Comparison of ENCODE assay signal across 9 mouse cellular contexts in the genomic region with DNA sequence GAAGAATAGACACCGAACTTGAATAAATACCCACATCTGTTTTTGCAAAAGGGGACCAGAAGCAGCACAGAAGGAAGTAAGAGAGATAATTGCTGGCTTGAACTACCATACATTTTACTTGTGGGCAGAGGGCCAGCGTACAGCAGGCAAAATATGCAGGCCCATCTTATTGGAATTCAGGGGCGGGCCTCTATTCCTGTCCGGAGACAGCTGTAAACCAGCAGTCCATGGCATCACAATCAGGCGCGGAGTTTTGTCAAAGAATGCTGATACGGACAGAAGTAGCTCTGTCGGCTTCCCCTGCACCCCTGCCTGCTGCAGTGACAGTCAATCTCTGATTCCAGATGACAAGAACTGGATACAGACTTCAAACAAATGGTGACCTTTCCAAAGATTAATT. TPM values are rescaled to one million over a fixed set of nuclear protein-coding genes. Genes with fewer than 3 reads are reported as not detected.
DNase-seq lines count a peak whose midpoint lies in the region; ATAC-seq and TF ChIP-seq lines count a peak whose summit lies in the region.
"Had no signal": no experiment of that assay in that cellular context is flagged by ENCODE, and none has a peak within 500 bp of the region (broad histone marks: within the 10 kb centered on the region; RNA-seq: fewer than 3 reads in every experiment).

No protein-coding gene starts in this region.

- DNase-seq in intestine, embryonic 14.5 days (ENCODE audit: low spot score), result peak; percentile 61
- peak; percentile 44 to 47 for DNase-seq in right cerebral cortex, postnatal 10 days (ENCODE audit: low spot score in 2 of 2)
- DNase-seq in right cerebral cortex, postnatal 14 days, result no peak
- peak; percentile 30 for DNase-seq in heart, postnatal 0 days (ENCODE audit: low spot score)
- DNase-seq in left cerebral cortex, adult 11 months (ENCODE audit: low spot score), result no peak
- no peak for DNase-seq in ovary, adult 18-20 months (ENCODE audit: low spot score)

- ATAC-seq in intestine, embryonic 14.5 days (replicated peaks; ENCODE audit: low FRiP score, low TSS enrichment, low read depth), result no peak
- no peak for ATAC-seq in intestine, postnatal 0 days
- ATAC-seq in heart, postnatal 0 days (ENCODE audit: insufficient read depth, low read depth), result no peak
- ATAC-seq in neural tube, embryonic 12.5 days (ENCODE audit: low FRiP score, low read depth), result peak; percentile 63; the same call in 1 of the 2 replicates

- no peaks in the 10 kb centered on the region; the same call in 1 of the 2 replicates for H3K27me3 ChIP-seq in intestine, embryonic 14.5 days (replicated peaks; ENCODE audit: control insufficient read depth, insufficient read depth, low read length)
- peaks cover 5% of the 10 kb centered on the region; the same call in 1 of the 2 replicates for H3K27me3 ChIP-seq in intestine, postnatal 0 days (replicated peaks; ENCODE audit: control insufficient read depth, insufficient read depth, low read length)
- no peaks in the 10 kb centered on the region for H3K27me3 ChIP-seq in heart, postnatal 0 days (ENCODE audit: control insufficient read depth, insufficient read depth, low read length)
- H3K27me3 ChIP-seq in neural tube, embryonic 12.5 days (replicated peaks), result no peaks in the 10 kb centered on the region

- no peak for TF ChIP-seq CTCF in intestine, postnatal 0 days (IDR thresholded peaks at IDR 0.05; ENCODE audit: low read depth)
- no peak for TF ChIP-seq CTCF in heart, postnatal 0 days (IDR thresholded peaks at IDR 0.05; ENCODE audit: low read depth)

- 18% methylated on average over 8 of the region's 8 CpGs for WGBS in intestine, embryonic 14.5 days
- WGBS in intestine, postnatal 0 days, result 26% methylated on average over 8 of the region's 8 CpGs
- WGBS in heart, postnatal 0 days, result 6% methylated on average over 8 of the region's 8 CpGs
- WGBS in neural tube, embryonic 12.5 days, result 15% methylated on average over 8 of the region's 8 CpGs

- H3K9ac ChIP-seq in intestine, embryonic 14.5 days (ENCODE audit: low read length), result no peak overlapping the region
- H3K9ac ChIP-seq in intestine, postnatal 0 days (ENCODE audit: low read depth, low read length), result no peak overlapping the region
- no peak overlapping the region for H3K9ac ChIP-seq in heart, postnatal 0 days (replicated peaks; ENCODE audit: low read depth, low read length)
- H3K9ac ChIP-seq in neural tube, embryonic 12.5 days, result no peak overlapping the region

- 0 out of 2 replicates have a peak, but pooled peaks cover 4% of the 10 kb centered on the region for H3K4me1 ChIP-seq in intestine, embryonic 14.5 days (replicated peaks; ENCODE audit: control insufficient read depth, insufficient read depth, low read length)
- no peaks in the 10 kb centered on the region for H3K4me1 ChIP-seq in intestine, postnatal 0 days (replicated peaks; ENCODE audit: control insufficient read depth, insufficient read depth, low read length)
- peaks cover 6% of the 10 kb centered on the region; the same call in 1 of the 2 replicates for H3K4me1 ChIP-seq in heart, postnatal 0 days (ENCODE audit: control insufficient read depth, insufficient read depth)
- H3K4me1 ChIP-seq in neural tube, embryonic 12.5 days, result peaks cover 17% of the 10 kb centered on the region

- no peak overlapping the region for H3K4me3 ChIP-seq in intestine, embryonic 14.5 days (ENCODE audit: low read depth, low read length)
- no peak overlapping the region for H3K4me3 ChIP-seq in intestine, postnatal 0 days (ENCODE audit: low read depth, low read length)
- H3K4me3 ChIP-seq in heart, postnatal 0 days (ENCODE audit: low read depth, low read length), result no peak overlapping the region
- no peak overlapping the region for H3K4me3 ChIP-seq in neural tube, embryonic 12.5 days

- no peak overlapping the region for H3K4me2 ChIP-seq in intestine, embryonic 14.5 days (ENCODE audit: low read length)
- no peak overlapping the region for H3K4me2 ChIP-seq in intestine, postnatal 0 days (replicated peaks; ENCODE audit: low read depth)
- peak overlapping the region; percentile 28 for H3K4me2 ChIP-seq in heart, postnatal 0 days (ENCODE audit: low read depth, low read length)
- H3K4me2 ChIP-seq in neural tube, embryonic 12.5 days (replicated peaks), result peak overlapping the region; percentile 22; the same call in 1 of the 2 replicates

- H3K27ac ChIP-seq in intestine, embryonic 14.5 days (ENCODE audit: low read depth), result no peak overlapping the region
- H3K27ac ChIP-seq in intestine, postnatal 0 days (ENCODE audit: low read depth, low read length), result no peak overlapping the region
- no peak overlapping the region for H3K27ac ChIP-seq in heart, postnatal 0 days (ENCODE audit: low read depth)
- H3K27ac ChIP-seq in neural tube, embryonic 12.5 days, result no peak overlapping the region

- H3K36me3 ChIP-seq in intestine, embryonic 14.5 days (ENCODE audit: control insufficient read depth, insufficient read depth, low read length), result no peaks in the 10 kb centered on the region
- no peaks in the 10 kb centered on the region for H3K36me3 ChIP-seq in intestine, postnatal 0 days (ENCODE audit: control insufficient read depth, insufficient read depth)
- no peaks in the 10 kb centered on the region for H3K36me3 ChIP-seq in heart, postnatal 0 days (replicated peaks; ENCODE audit: control insufficient read depth, insufficient read depth, low read length)
- no peaks in the 10 kb centered on the region for H3K36me3 ChIP-seq in neural tube, embryonic 12.5 days

- TF ChIP-seq EP300 in heart, postnatal 0 days (IDR thresholded peaks at IDR 0.05; ENCODE audit: low read depth), result no peak

- no peaks in the 10 kb centered on the region for H3K9me3 ChIP-seq in intestine, embryonic 14.5 days (ENCODE audit: control insufficient read depth, low read length)
- no peaks in the 10 kb centered on the region for H3K9me3 ChIP-seq in intestine, postnatal 0 days (ENCODE audit: control insufficient read depth)
- 0 out of 2 replicates have a peak, but pooled peaks cover 2% of the 10 kb centered on the region for H3K9me3 ChIP-seq in heart, postnatal 0 days (replicated peaks; ENCODE audit: control insufficient read depth, low read length)
- no peaks in the 10 kb centered on the region for H3K9me3 ChIP-seq in neural tube, embryonic 12.5 days

RNA-seq across cellular contexts. Expression of gene Iqch, which starts 33.5 kb away (rescaled TPM):
- polyA plus RNA-seq in intestine, embryonic 14.5 days (2014; fragmentation: Nextera tagmentation; extraction: Ambion mirVana), result 0.09 TPM in 1 of 2 replicates, not detected in the other
- 0.04 TPM in 1 of 2 replicates, not detected in the other for polyA plus RNA-seq in intestine, postnatal 0 days (2015; fragmentation: Nextera tagmentation; extraction: Ambion mirVana)
- not detected in 2 replicates for total RNA-seq in heart, postnatal 0 days (2014; rRNA removed; ENCODE audit: low replicate concordance)
- 0.03 and 0.04 TPM in 2 replicates for polyA plus RNA-seq in heart, postnatal 0 days (2015; fragmentation: Nextera tagmentation; extraction: Ambion mirVana)
- polyA plus RNA-seq in neural tube, embryonic 12.5 days (2016; fragmentation: Nextera tagmentation; extraction: Ambion mirVana), result 0.17 and 0.27 TPM in 2 replicates
- total RNA-seq: heart, adult 18-20 months had no signal

RNA-seq across cellular contexts. Expression of gene Aagab, which starts 33.7 kb away (rescaled TPM):
- polyA plus RNA-seq in intestine, embryonic 14.5 days (2014; fragmentation: Nextera tagmentation; extraction: Ambion mirVana), result 26.0 and 28.1 TPM in 2 replicates
- 26.1 and 26.5 TPM in 2 replicates for polyA plus RNA-seq in intestine, postnatal 0 days (2015; fragmentation: Nextera tagmentation; extraction: Ambion mirVana)
- 12.9 and 17.9 TPM in 2 replicates for total RNA-seq in heart, postnatal 0 days (2014; rRNA removed; ENCODE audit: low replicate concordance)
- polyA plus RNA-seq in heart, postnatal 0 days (2015; fragmentation: Nextera tagmentation; extraction: Ambion mirVana), result 23.3 and 23.5 TPM in 2 replicates
- 56.5 and 57.0 TPM in 2 replicates for polyA plus RNA-seq in neural tube, embryonic 12.5 days (2016; fragmentation: Nextera tagmentation; extraction: Ambion mirVana)

Comparison
In these comparisons a context has a peak if more than half of its experiments do, and no peak if none do; other contexts are left out.
1. DNase-seq: peak in intestine, embryonic 14.5 days (single experiment), right cerebral cortex, postnatal 10 days (2 of 2) and heart, postnatal 0 days (single experiment); none in right cerebral cortex, postnatal 14 days (single experiment), left cerebral cortex, adult 11 months (single experiment) and ovary, adult 18-20 months (single experiment).
2. H3K4me2 ChIP-seq: peak in heart, postnatal 0 days (single experiment) and neural tube, embryonic 12.5 days (single experiment); none in intestine, embryonic 14.5 days (single experiment) and intestine, postnatal 0 days (single experiment).